23 mouse cellular contexts compared by ENCODE assay signal in the genomic region with DNA sequence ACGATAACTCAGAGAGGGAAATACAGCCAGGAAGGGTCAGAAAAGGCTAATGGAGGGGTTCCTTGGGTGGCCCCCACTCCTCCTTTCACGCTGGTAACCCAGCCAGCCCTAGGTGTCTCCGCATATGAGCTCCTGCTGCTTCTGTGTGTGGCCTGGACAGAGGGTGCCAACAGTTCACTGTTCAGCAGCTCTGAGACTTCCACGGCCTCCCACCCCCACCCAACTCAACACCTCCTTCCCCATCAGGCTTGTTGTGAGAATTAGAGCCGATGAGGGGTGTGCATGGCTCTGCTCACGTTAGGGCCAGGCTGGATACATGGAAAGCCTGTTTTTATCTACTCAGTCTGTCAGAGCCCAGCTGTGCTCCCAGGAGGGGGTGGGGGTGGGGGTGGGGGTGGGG. TPM values are rescaled to one million over a fixed set of nuclear protein-coding genes. Genes with fewer than 3 reads are reported as not detected.
A peak's percentile ranks its signal among the peaks of the same experiment; 100 is the strongest.
DNase-seq lines count a peak whose midpoint lies in the region; ATAC-seq and TF ChIP-seq lines count a peak whose summit lies in the region.
"Had no signal": no experiment of that assay in that cellular context is flagged by ENCODE, and none has a peak within 500 bp of the region (broad histone marks: within the 10 kb centered on the region; RNA-seq: fewer than 3 reads in every experiment).

No protein-coding gene starts in this region.

- H3K4me1 ChIP-seq in hindbrain, embryonic 12.5 days: peaks cover 47% of the 10 kb centered on the region
- H3K4me1 ChIP-seq in hindbrain, embryonic 11.5 days (replicated peaks; ENCODE audit: control insufficient read depth, insufficient read depth, low read length): peaks cover 3% of the 10 kb centered on the region; the same call in 1 of the 2 replicates
- peaks cover 26% of the 10 kb centered on the region for H3K4me1 ChIP-seq in forebrain, embryonic 14.5 days (ENCODE audit: control insufficient read depth, insufficient read depth, low read length)
- H3K4me1 ChIP-seq in forebrain, postnatal 0 days (ENCODE audit: insufficient read depth): peaks cover 20% of the 10 kb centered on the region
- H3K4me1 ChIP-seq in midbrain, postnatal 0 days (ENCODE audit: insufficient read depth, low read length): peaks cover 18% of the 10 kb centered on the region

- H3K4me2 ChIP-seq in hindbrain, embryonic 12.5 days (replicated peaks): peak overlapping the region; percentile 74; the same call in 1 of the 2 replicates
- no peak overlapping the region for H3K4me2 ChIP-seq in hindbrain, embryonic 11.5 days (replicated peaks; ENCODE audit: low read depth, low read length)
- peak overlapping the region; percentile 67 for H3K4me2 ChIP-seq in forebrain, embryonic 14.5 days (ENCODE audit: low read length)
- peak overlapping the region; percentile 81 for H3K4me2 ChIP-seq in forebrain, postnatal 0 days (ENCODE audit: low read depth)
- H3K4me2 ChIP-seq in midbrain, postnatal 0 days (ENCODE audit: low read depth, low read length, poor library complexity, severe bottlenecking): peak overlapping the region; percentile 6; the same call in 1 of the 2 replicates

- DNase-seq in hindbrain, embryonic 11.5 days (ENCODE audit: low spot score): no peak
- no peak for DNase-seq in forebrain, embryonic 14.5 days (ENCODE audit: low spot score)
- DNase-seq in forebrain, postnatal 0 days: no peak
- no peak for DNase-seq in midbrain, postnatal 0 days (ENCODE audit: low spot score)
- DNase-seq in adrenal gland, postnatal 10 days: no peak
- DNase-seq: gastrocnemius, postnatal 36 days; heart, postnatal 10 days; kidney, adult 9 months; layer of hippocampus, postnatal 36 days; liver; liver, postnatal 0 days; thymus, postnatal 36 days had no signal

- no peak overlapping the region for H3K27ac ChIP-seq in hindbrain, embryonic 12.5 days
- no peak overlapping the region for H3K27ac ChIP-seq in hindbrain, embryonic 11.5 days (ENCODE audit: low read depth, low read length)
- no peak overlapping the region for H3K27ac ChIP-seq in forebrain, embryonic 14.5 days (ENCODE audit: low read depth, low read length)
- H3K27ac ChIP-seq in forebrain, postnatal 0 days (ENCODE audit: low read depth, low read length): no peak overlapping the region
- no peak overlapping the region for H3K27ac ChIP-seq in midbrain, postnatal 0 days (ENCODE audit: low read depth, low read length)
- H3K27ac ChIP-seq: heart, embryonic 10.5 days had no signal

- WGBS in hindbrain, embryonic 12.5 days: 45% methylated on average over 6 of the region's 6 CpGs
- WGBS in hindbrain, embryonic 11.5 days: 52% methylated on average over 6 of the region's 6 CpGs
- WGBS in forebrain, embryonic 14.5 days: 40% methylated on average over 6 of the region's 6 CpGs
- WGBS in forebrain, postnatal 0 days: 35% methylated on average over 6 of the region's 6 CpGs
- WGBS in midbrain, postnatal 0 days: 43% methylated on average over 6 of the region's 6 CpGs

- H3K4me3 ChIP-seq in hindbrain, embryonic 12.5 days: no peak overlapping the region
- no peak overlapping the region for H3K4me3 ChIP-seq in hindbrain, embryonic 11.5 days (ENCODE audit: low read depth, low read length)
- H3K4me3 ChIP-seq in forebrain, embryonic 14.5 days (ENCODE audit: low read depth, low read length): no peak overlapping the region
- no peak overlapping the region for H3K4me3 ChIP-seq in forebrain, postnatal 0 days (ENCODE audit: low read depth, low read length)
- no peak overlapping the region for H3K4me3 ChIP-seq in midbrain, postnatal 0 days (ENCODE audit: low read depth, low read length)
- H3K4me3 ChIP-seq: erythroblast, embryonic 14.5 days; heart, embryonic 10.5 days had no signal

- ATAC-seq in hindbrain, embryonic 12.5 days (ENCODE audit: low FRiP score): no peak
- ATAC-seq in hindbrain, embryonic 11.5 days (ENCODE audit: low FRiP score): no peak
- ATAC-seq in forebrain, embryonic 14.5 days: no peak
- ATAC-seq in forebrain, postnatal 0 days: no peak
- no peak for ATAC-seq in midbrain, postnatal 0 days (ENCODE audit: low FRiP score)
- no peak for ATAC-seq in megakaryocyte progenitor cell, adult 5-6 weeks (replicated peaks; ENCODE audit: poor library complexity)
- ATAC-seq: inflammation-experienced regulatory T-cells, adult 6 months; liver, postnatal 0 days had no signal

- no peak for TF ChIP-seq CTCF in forebrain, postnatal 0 days (IDR thresholded peaks at IDR 0.05; ENCODE audit: low read depth)
- no peak for TF ChIP-seq CTCF in midbrain, postnatal 0 days (IDR thresholded peaks at IDR 0.05)

- no peaks in the 10 kb centered on the region for H3K36me3 ChIP-seq in hindbrain, embryonic 12.5 days
- no peaks in the 10 kb centered on the region for H3K36me3 ChIP-seq in hindbrain, embryonic 11.5 days (ENCODE audit: control insufficient read depth, insufficient read depth, low read length)
- H3K36me3 ChIP-seq in forebrain, embryonic 14.5 days (ENCODE audit: control insufficient read depth, insufficient read depth, low read length): peaks cover 12% of the 10 kb centered on the region
- peaks cover 9% of the 10 kb centered on the region for H3K36me3 ChIP-seq in forebrain, postnatal 0 days (ENCODE audit: insufficient read depth)
- no peaks in the 10 kb centered on the region for H3K36me3 ChIP-seq in midbrain, postnatal 0 days (ENCODE audit: insufficient read depth, low read length)
- H3K36me3 ChIP-seq: heart, embryonic 10.5 days had no signal

- H3K27me3 ChIP-seq in hindbrain, embryonic 12.5 days: peaks cover 16% of the 10 kb centered on the region
- no peaks in the 10 kb centered on the region; the same call in 1 of the 2 replicates for H3K27me3 ChIP-seq in hindbrain, embryonic 11.5 days (ENCODE audit: control insufficient read depth, insufficient read depth, low read length)
- H3K27me3 ChIP-seq in forebrain, embryonic 14.5 days (replicated peaks; ENCODE audit: control insufficient read depth, insufficient read depth, low read length): 0 out of 2 replicates have a peak, but pooled peaks cover 3% of the 10 kb centered on the region
- no peaks in the 10 kb centered on the region for H3K27me3 ChIP-seq in forebrain, postnatal 0 days (ENCODE audit: insufficient read depth, low read length)
- no peaks in the 10 kb centered on the region for H3K27me3 ChIP-seq in midbrain, postnatal 0 days (ENCODE audit: insufficient read depth, low read length)

- H3K9me3 ChIP-seq in hindbrain, embryonic 12.5 days (replicated peaks): no peaks in the 10 kb centered on the region
- no peaks in the 10 kb centered on the region for H3K9me3 ChIP-seq in hindbrain, embryonic 11.5 days (ENCODE audit: control insufficient read depth, low read length)
- H3K9me3 ChIP-seq in forebrain, embryonic 14.5 days (replicated peaks; ENCODE audit: control insufficient read depth, low read length): no peaks in the 10 kb centered on the region
- H3K9me3 ChIP-seq in forebrain, postnatal 0 days (ENCODE audit: low read length): no peaks in the 10 kb centered on the region
- H3K9me3 ChIP-seq in midbrain, postnatal 0 days (ENCODE audit: low read length): no peaks in the 10 kb centered on the region
- H3K9me3 ChIP-seq: heart, embryonic 10.5 days had no signal

- no peak overlapping the region for H3K9ac ChIP-seq in hindbrain, embryonic 12.5 days
- H3K9ac ChIP-seq in hindbrain, embryonic 11.5 days (ENCODE audit: low read depth, low read length): no peak overlapping the region
- no peak overlapping the region; the same call in 1 of the 2 replicates for H3K9ac ChIP-seq in forebrain, embryonic 14.5 days (ENCODE audit: low read length)
- no peak overlapping the region for H3K9ac ChIP-seq in forebrain, postnatal 0 days
- H3K9ac ChIP-seq in midbrain, postnatal 0 days (replicated peaks; ENCODE audit: low read length, poor library complexity, severe bottlenecking): no peak overlapping the region
- H3K9ac ChIP-seq: liver, postnatal 0 days had no signal

RNA-seq across cellular contexts. Expression of a gene that starts 3.6 kb away (rescaled TPM):
- polyA plus RNA-seq in hindbrain, embryonic 12.5 days (2016; fragmentation: Nextera tagmentation; extraction: Ambion mirVana): 26.0 and 30.7 TPM in 2 replicates
- 7.5 and 11.2 TPM in 2 replicates for polyA plus RNA-seq in hindbrain, embryonic 11.5 days (2014; fragmentation: Nextera tagmentation; extraction: Ambion mirVana)
- 16.8 and 17.4 TPM in 2 replicates for polyA plus RNA-seq in forebrain, embryonic 14.5 days (2014; fragmentation: Nextera tagmentation; extraction: Ambion mirVana)
- 213 and 219 TPM in 2 replicates for total RNA-seq in forebrain, postnatal 0 days (2014; rRNA removed)
- polyA plus RNA-seq in forebrain, postnatal 0 days (2015; fragmentation: Nextera tagmentation; extraction: Ambion mirVana): 37.1 and 39.0 TPM in 2 replicates
- 167 and 170 TPM in 2 replicates for total RNA-seq in midbrain, postnatal 0 days (2014; rRNA removed)
- 21.7 and 23.0 TPM in 2 replicates for polyA plus RNA-seq in midbrain, postnatal 0 days (2015; fragmentation: Nextera tagmentation; extraction: Ambion mirVana)
- total RNA-seq in megakaryocyte progenitor cell, adult 5-6 weeks (2015): not detected in 2 replicates
- not detected in 2 replicates for total RNA-seq in megakaryocyte progenitor cell, adult 5-6 weeks (2017)
- 1 to 10 TPM; 3.4 to 4.8 TPM for total RNA-seq in adrenal gland, postnatal 10 days (2021)
- total RNA-seq: gastrocnemius, postnatal 36 days had no signal
- polyA plus RNA-seq: erythroblast, embryonic 14.5 days; inflammation-experienced regulatory T-cells, adult 6 months; liver, postnatal 0 days had no signal

RNA-seq across cellular contexts. Expression of a gene that starts 20.3 kb away (rescaled TPM):
- polyA plus RNA-seq in hindbrain, embryonic 12.5 days (2016; fragmentation: Nextera tagmentation; extraction: Ambion mirVana): 2.5 and 2.9 TPM in 2 replicates
- 2.3 and 2.5 TPM in 2 replicates for polyA plus RNA-seq in hindbrain, embryonic 11.5 days (2014; fragmentation: Nextera tagmentation; extraction: Ambion mirVana)
- polyA plus RNA-seq in forebrain, embryonic 14.5 days (2014; fragmentation: Nextera tagmentation; extraction: Ambion mirVana): 25.7 and 31.8 TPM in 2 replicates
- total RNA-seq in forebrain, postnatal 0 days (2014; rRNA removed): 32.7 and 38.1 TPM in 2 replicates
- polyA plus RNA-seq in forebrain, postnatal 0 days (2015; fragmentation: Nextera tagmentation; extraction: Ambion mirVana): 122 and 137 TPM in 2 replicates
- 84.6 and 90.6 TPM in 2 replicates for total RNA-seq in midbrain, postnatal 0 days (2014; rRNA removed)
- polyA plus RNA-seq in midbrain, postnatal 0 days (2015; fragmentation: Nextera tagmentation; extraction: Ambion mirVana): 213 and 233 TPM in 2 replicates
- not detected in 2 replicates for total RNA-seq in megakaryocyte progenitor cell, adult 5-6 weeks (2015)
- total RNA-seq in megakaryocyte progenitor cell, adult 5-6 weeks (2017): not detected in 2 replicates
- total RNA-seq in adrenal gland, postnatal 10 days (2021): 1 to 10 TPM; 1.8 to 4.2 TPM
- total RNA-seq: ES-E14; gastrocnemius, postnatal 36 days; heart, postnatal 10 days had no signal
- polyA plus RNA-seq: erythroblast, embryonic 14.5 days; liver, postnatal 0 days had no signal

RNA-seq across cellular contexts. Expression of a gene that starts 37.7 kb away (rescaled TPM):
- not detected in 2 replicates for polyA plus RNA-seq in hindbrain, embryonic 12.5 days (2016; fragmentation: Nextera tagmentation; extraction: Ambion mirVana)
- not detected in 2 replicates for polyA plus RNA-seq in hindbrain, embryonic 11.5 days (2014; fragmentation: Nextera tagmentation; extraction: Ambion mirVana)
- polyA plus RNA-seq in forebrain, embryonic 14.5 days (2014; fragmentation: Nextera tagmentation; extraction: Ambion mirVana): not detected in 2 replicates
- total RNA-seq in forebrain, postnatal 0 days (2014; rRNA removed): not detected in 2 replicates
- polyA plus RNA-seq in forebrain, postnatal 0 days (2015; fragmentation: Nextera tagmentation; extraction: Ambion mirVana): not detected in 2 replicates
- total RNA-seq in midbrain, postnatal 0 days (2014; rRNA removed): not detected in 2 replicates
- polyA plus RNA-seq in midbrain, postnatal 0 days (2015; fragmentation: Nextera tagmentation; extraction: Ambion mirVana): not detected in 2 replicates
- not detected in 2 replicates for total RNA-seq in megakaryocyte progenitor cell, adult 5-6 weeks (2015)
- total RNA-seq in megakaryocyte progenitor cell, adult 5-6 weeks (2017): not detected in 2 replicates
- under 1 TPM in 1 of 2 experiments, not detected in 1; 0.12 TPM for total RNA-seq in adrenal gland, postnatal 10 days (2021)
- total RNA-seq: gastrocnemius, postnatal 36 days; heart, postnatal 10 days; layer of hippocampus, postnatal 36 days; left cerebral cortex, postnatal 36 days had no signal
- polyA plus RNA-seq: brain, embryonic 14.5 days; embryonic facial prominence, embryonic 11.5 days; erythroblast, embryonic 14.5 days; heart, embryonic 10.5 days; inflammation-experienced regulatory T-cells, adult 6 months; large intestine, adult 2 months; liver, postnatal 0 days; neural tube, embryonic 11.5 days had no signal

RNA-seq across cellular contexts. Expression of a gene that starts 43.1 kb away (rescaled TPM):
- 30.0 and 35.0 TPM in 2 replicates for polyA plus RNA-seq in hindbrain, embryonic 12.5 days (2016; fragmentation: Nextera tagmentation; extraction: Ambion mirVana)
- 12.0 and 13.2 TPM in 2 replicates for polyA plus RNA-seq in hindbrain, embryonic 11.5 days (2014; fragmentation: Nextera tagmentation; extraction: Ambion mirVana)
- polyA plus RNA-seq in forebrain, embryonic 14.5 days (2014; fragmentation: Nextera tagmentation; extraction: Ambion mirVana): 16.0 and 16.3 TPM in 2 replicates
- 26.5 and 28.3 TPM in 2 replicates for total RNA-seq in forebrain, postnatal 0 days (2014; rRNA removed)
- 44.2 and 61.1 TPM in 2 replicates for polyA plus RNA-seq in forebrain, postnatal 0 days (2015; fragmentation: Nextera tagmentation; extraction: Ambion mirVana)
- 43.4 and 58.1 TPM in 2 replicates for total RNA-seq in midbrain, postnatal 0 days (2014; rRNA removed)
- polyA plus RNA-seq in midbrain, postnatal 0 days (2015; fragmentation: Nextera tagmentation; extraction: Ambion mirVana): 100 and 115 TPM in 2 replicates
- 0.30 and 0.73 TPM in 2 replicates for total RNA-seq in megakaryocyte progenitor cell, adult 5-6 weeks (2015)
- total RNA-seq in megakaryocyte progenitor cell, adult 5-6 weeks (2017): 0.71 and 3.0 TPM in 2 replicates
- 10 to 100 TPM; 31.8 to 36.3 TPM for total RNA-seq in adrenal gland, postnatal 10 days (2021)
- polyA plus RNA-seq: erythroblast, embryonic 14.5 days had no signal

RNA-seq across cellular contexts. Expression of a gene that starts 44.8 kb away (rescaled TPM):
- polyA plus RNA-seq in hindbrain, embryonic 12.5 days (2016; fragmentation: Nextera tagmentation; extraction: Ambion mirVana): not detected in 2 replicates
- polyA plus RNA-seq in hindbrain, embryonic 11.5 days (2014; fragmentation: Nextera tagmentation; extraction: Ambion mirVana): not detected in 2 replicates
- polyA plus RNA-seq in forebrain, embryonic 14.5 days (2014; fragmentation: Nextera tagmentation; extraction: Ambion mirVana): 0.05 and 0.14 TPM in 2 replicates
- 0.76 and 0.85 TPM in 2 replicates for total RNA-seq in forebrain, postnatal 0 days (2014; rRNA removed)
- polyA plus RNA-seq in forebrain, postnatal 0 days (2015; fragmentation: Nextera tagmentation; extraction: Ambion mirVana): 0.24 and 0.53 TPM in 2 replicates
- 0.33 and 0.52 TPM in 2 replicates for total RNA-seq in midbrain, postnatal 0 days (2014; rRNA removed)
- polyA plus RNA-seq in midbrain, postnatal 0 days (2015; fragmentation: Nextera tagmentation; extraction: Ambion mirVana): 0.65 and 0.84 TPM in 2 replicates
- not detected in 2 replicates for total RNA-seq in megakaryocyte progenitor cell, adult 5-6 weeks (2015)
- total RNA-seq in megakaryocyte progenitor cell, adult 5-6 weeks (2017): not detected in 2 replicates
- 1 to 10 TPM in 1 of 2 experiments, under 1 TPM in 1; 0.85 to 2.1 TPM for total RNA-seq in adrenal gland, postnatal 10 days (2021)
- total RNA-seq: gastrocnemius, postnatal 36 days; heart, postnatal 10 days had no signal
- polyA plus RNA-seq: embryonic facial prominence, embryonic 11.5 days; erythroblast, embryonic 14.5 days; inflammation-experienced regulatory T-cells, adult 6 months had no signal
